Mouse (Mus musculus): ENCODE measurements at regions not wholly inside any gene's neighbourhood (a gene's known extent, or its start where the extent isn't known, plus 50 kb on each side); places are given as distances from the start of the nearest gene placed in this dataset.

DNA sequence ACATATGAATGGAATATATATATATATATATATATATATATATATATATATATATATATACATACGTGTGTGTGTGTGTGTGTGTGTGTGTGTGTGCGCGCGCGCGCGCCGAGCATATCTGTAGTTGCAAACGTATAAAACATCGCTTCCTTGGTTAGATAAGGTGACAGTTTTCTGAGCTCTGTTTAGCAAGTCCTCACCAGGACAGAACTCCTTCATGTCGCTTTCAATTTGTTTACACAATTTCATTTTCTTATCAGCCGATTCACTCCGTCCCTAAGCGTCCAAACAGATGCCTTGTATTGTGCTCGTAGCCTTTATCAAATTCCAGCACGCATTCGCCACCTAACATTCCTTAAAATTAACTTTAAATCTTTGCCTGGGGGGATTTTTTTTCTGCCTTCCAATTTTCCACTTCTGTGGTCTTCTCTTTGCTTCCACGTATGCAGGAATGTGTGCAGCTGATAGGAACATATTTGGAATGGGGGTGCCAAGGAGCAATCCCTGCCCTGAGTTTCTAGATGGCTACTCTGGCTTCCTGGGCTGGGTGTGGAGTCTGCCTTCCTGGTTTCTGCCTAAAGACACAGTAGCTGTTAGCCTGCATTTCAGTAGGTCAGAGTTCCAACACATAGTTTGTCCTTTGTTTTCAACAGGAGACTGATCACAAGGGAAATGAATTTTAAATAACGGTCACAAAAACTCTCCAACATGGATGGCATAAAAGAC lies 575.7 kb downstream of the Robo2 start:
- no peaks in the 10 kb centered on the region for H3K36me3 ChIP-seq (ENCODE audit: control insufficient read depth, insufficient read depth, low read length)
- 76% methylated on average over 19 of the region's 19 CpGs for WGBS

DNA sequence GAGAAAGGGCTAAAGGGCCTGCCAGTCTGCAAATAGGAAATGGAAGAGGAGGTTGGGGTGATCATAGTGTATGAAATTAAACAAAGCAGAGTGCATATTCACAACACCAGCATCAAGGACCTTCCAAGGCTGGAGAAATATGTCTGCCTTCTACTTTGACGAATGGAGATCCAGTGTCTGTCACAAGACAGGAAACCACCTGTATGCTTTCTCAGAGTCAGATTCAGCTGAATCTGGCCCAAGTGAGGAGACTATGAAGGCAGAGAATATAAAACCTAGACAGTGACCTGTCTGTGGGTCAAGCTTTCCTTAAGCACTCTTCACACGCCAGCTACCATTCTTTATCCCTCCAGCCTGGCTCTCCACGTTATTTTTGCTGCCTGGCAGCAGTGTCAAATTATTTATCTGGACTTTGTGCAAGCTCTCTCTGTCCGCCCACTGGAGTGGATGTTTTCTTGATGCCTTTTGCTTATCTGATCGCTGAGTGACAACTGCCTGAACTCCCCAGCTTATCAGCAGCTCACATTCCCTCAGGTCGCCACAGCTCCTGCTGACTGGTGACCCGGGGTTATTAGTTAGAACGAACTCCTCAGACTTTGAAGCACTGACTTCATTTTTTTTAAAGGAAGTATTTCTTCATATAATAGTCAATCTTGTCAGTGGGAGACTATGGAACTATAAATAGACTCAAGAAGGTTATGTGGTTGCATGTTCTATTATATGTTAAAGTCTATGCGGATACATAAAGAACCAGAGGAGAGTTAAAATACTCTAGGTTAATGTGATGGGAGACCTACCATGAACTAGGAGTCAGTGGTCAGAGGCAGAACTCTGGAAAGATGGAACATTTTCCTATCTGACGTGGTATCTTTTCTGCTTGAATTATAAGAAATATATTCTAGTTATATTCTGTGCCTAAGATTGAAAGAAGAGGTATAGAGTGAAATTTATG lies 590.0 kb downstream of the Robo2 start:
- Histone ChIP-seq H3K27me3 (replicated peaks; ENCODE audit: control insufficient read depth, insufficient read depth, low read length) (no peaks in the 10 kb centered on the region), H3K36me3 (ENCODE audit: control insufficient read depth, insufficient read depth, low read length) (no peaks in the 10 kb centered on the region), H3K4me3 (ENCODE audit: insufficient read depth, low read depth, low read length) (no peak overlapping the region), H3K27ac (ENCODE audit: insufficient read depth, low read depth, low read length) (no peak overlapping the region), H3K4me1 (ENCODE audit: control insufficient read depth, insufficient read depth, low read length) (no peaks in the 10 kb centered on the region)
- DNase-seq: no peak
- no peak for TF ChIP-seq CTCF (conservative IDR thresholded peaks at IDR 0.05; ENCODE audit: insufficient read depth, insufficient read length, low read depth, low read length)
- TF ChIP-seq POLR2A (IDR thresholded peaks at IDR 0.05; ENCODE audit: low read depth, low read length): no peak
- WGBS: 51% methylated on average over 10 of the region's 10 CpGs

More for the DNA sequence above, 575.7 kb downstream of the Robo2 start:
- DNase-seq: no peak
- no peak overlapping the region for H3K27ac ChIP-seq (ENCODE audit: insufficient read depth, low read depth, low read length)
- no peaks in the 10 kb centered on the region for H3K4me1 ChIP-seq (ENCODE audit: control insufficient read depth, insufficient read depth, low read length)
- H3K4me3 ChIP-seq (ENCODE audit: insufficient read depth, low read depth, low read length): no peak overlapping the region
- no peaks in the 10 kb centered on the region for H3K27me3 ChIP-seq (replicated peaks; ENCODE audit: control insufficient read depth, insufficient read depth, low read length)
- TF ChIP-seq POLR2A (IDR thresholded peaks at IDR 0.05; ENCODE audit: low read depth, low read length): no peak
- TF ChIP-seq CTCF (conservative IDR thresholded peaks at IDR 0.05; ENCODE audit: insufficient read depth, insufficient read length, low read depth, low read length): no peak

DNA sequence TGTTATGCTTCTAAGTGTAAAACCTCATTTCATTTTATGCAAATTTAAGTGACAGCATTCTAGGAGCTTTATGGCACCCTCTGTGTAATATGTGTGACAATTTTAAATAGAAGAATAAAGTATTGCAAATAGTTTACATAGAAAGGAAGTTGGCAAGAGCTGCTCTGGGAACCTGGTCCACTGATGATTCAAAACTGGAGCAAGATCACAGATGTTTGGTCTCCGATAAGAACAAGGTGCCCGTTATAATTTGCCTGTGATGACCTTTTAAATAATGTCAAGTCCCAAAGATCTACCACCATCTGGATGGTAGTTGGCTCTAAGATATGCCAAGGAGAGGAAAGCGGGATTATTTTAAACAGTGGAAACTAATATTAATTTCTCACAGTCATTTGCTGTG lies 607.1 kb downstream of the Robo2 start:
- 84% methylated on average over 3 of the region's 3 CpGs for WGBS
- no peak for TF ChIP-seq POLR2A (IDR thresholded peaks at IDR 0.05; ENCODE audit: low read depth, low read length)
- TF ChIP-seq CTCF (conservative IDR thresholded peaks at IDR 0.05; ENCODE audit: insufficient read depth, insufficient read length, low read depth, low read length): no peak

DNA sequence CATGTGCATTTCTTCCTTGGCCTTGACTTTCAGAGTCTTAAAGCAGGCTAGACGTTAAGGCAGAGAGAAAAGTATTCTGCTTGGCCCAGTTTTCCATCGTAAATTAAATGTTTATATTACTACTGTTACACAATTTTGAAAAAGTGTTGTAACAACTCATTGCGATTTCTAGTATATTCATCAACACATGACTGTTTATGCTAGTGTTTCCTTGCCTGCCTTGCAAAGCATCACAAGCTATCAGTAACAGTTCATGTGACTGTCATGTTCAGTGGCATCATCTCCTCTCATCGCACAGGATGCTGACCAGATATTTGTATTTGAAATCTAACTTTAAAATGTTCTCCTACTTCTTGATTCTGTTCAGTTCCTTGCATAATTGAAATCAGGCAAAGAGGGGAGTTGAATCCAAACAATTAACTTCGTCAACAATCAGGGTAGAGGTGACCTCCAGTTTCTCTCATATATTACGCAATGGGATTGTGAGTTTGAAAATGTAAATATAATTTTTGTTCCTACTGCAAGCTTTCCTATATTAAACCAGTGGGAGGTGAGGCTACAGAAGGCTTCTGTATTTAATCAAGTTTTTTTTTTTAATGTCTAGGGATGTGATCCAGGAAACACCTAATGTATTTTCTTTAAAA lies 615.0 kb downstream of the Robo2 start:
- Histone ChIP-seq H3K27ac (ENCODE audit: insufficient read depth, low read depth, low read length) (no peak overlapping the region), H3K27me3 (replicated peaks; ENCODE audit: control insufficient read depth, insufficient read depth, low read length) (no peaks in the 10 kb centered on the region), H3K36me3 (ENCODE audit: control insufficient read depth, insufficient read depth, low read length) (no peaks in the 10 kb centered on the region), H3K4me3 (ENCODE audit: insufficient read depth, low read depth, low read length) (no peak overlapping the region), H3K4me1 (ENCODE audit: control insufficient read depth, insufficient read depth, low read length) (no peaks in the 10 kb centered on the region)
- 80% methylated on average over 6 of the region's 6 CpGs for WGBS
- no peak for DNase-seq
- no peak for TF ChIP-seq POLR2A (IDR thresholded peaks at IDR 0.05; ENCODE audit: low read depth, low read length)
- TF ChIP-seq CTCF (conservative IDR thresholded peaks at IDR 0.05; ENCODE audit: insufficient read depth, insufficient read length, low read depth, low read length): no peak

More for the DNA sequence above, 607.1 kb downstream of the Robo2 start:
- Histone ChIP-seq H3K4me3 (ENCODE audit: insufficient read depth, low read depth, low read length) (no peak overlapping the region), H3K27me3 (replicated peaks; ENCODE audit: control insufficient read depth, insufficient read depth, low read length) (no peaks in the 10 kb centered on the region), H3K4me1 (ENCODE audit: control insufficient read depth, insufficient read depth, low read length) (no peaks in the 10 kb centered on the region), H3K36me3 (ENCODE audit: control insufficient read depth, insufficient read depth, low read length) (no peaks in the 10 kb centered on the region), H3K27ac (ENCODE audit: insufficient read depth, low read depth, low read length) (no peak overlapping the region)
- no peak for DNase-seq

DNA sequence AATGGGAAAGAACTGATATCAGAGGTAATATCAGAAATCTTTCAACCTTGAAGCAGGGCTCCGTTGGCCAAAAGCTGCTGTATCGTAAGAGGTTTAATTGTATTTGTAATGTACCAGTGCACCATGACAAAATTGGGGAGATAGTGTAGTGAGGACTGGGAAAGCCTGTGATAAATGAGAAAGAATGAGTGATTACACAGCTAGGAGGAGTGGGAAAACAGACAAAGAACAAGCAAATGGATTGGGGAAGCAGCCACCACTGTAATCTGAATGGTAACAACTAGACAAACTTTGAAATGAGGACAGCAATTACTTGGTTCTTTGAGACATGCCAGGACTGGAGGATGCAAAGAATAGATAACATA lies 626.6 kb downstream of the Robo2 start:
- H3K27ac ChIP-seq (ENCODE audit: insufficient read depth, low read depth, low read length): no peak overlapping the region
- no peaks in the 10 kb centered on the region for H3K27me3 ChIP-seq (replicated peaks; ENCODE audit: control insufficient read depth, insufficient read depth, low read length)
- TF ChIP-seq POLR2A (IDR thresholded peaks at IDR 0.05; ENCODE audit: low read depth, low read length) (no peak), CTCF (conservative IDR thresholded peaks at IDR 0.05; ENCODE audit: insufficient read depth, insufficient read length, low read depth, low read length) (no peak)
- H3K36me3 ChIP-seq (ENCODE audit: control insufficient read depth, insufficient read depth, low read length): no peaks in the 10 kb centered on the region
- DNase-seq: no peak
- H3K4me3 ChIP-seq (ENCODE audit: insufficient read depth, low read depth, low read length): no peak overlapping the region
- 70% methylated on average over 2 of the region's 2 CpGs for WGBS
- no peaks in the 10 kb centered on the region for H3K4me1 ChIP-seq (ENCODE audit: control insufficient read depth, insufficient read depth, low read length)

DNA sequence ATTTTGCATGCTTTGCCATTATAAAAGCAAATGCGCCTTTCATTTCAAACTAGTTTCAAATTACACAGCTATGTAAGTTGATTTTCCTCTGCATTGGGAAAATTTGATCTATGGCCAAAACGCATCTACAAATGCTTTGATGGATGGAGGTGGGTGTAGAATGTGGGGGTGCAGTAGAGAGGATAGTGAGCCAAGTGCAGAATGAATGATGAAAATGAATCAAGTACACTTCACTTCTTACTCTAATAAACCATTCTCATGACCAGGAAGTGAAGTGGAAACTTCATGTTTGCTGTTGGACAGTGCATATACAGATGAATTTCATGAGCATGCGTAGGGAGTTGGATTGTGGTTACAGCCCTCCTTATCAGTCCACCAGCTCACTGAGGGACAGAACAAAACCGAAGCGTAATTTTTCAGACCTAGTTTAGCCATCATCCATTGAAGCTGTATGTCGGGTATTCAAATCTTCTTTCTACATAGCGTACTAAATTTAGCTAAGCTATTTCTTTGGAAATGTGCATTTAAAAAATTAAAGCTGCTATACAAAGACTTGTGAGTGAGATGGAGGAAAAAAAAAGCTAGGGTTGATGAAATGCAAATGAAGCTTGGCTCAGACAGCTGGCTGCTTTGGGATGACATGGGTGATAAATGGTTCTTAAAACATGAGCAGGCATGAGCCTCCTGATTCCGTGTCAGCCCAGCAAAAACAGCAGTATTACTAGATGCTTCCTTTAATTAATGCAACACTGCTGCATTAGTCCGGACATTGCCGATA lies 627.1 kb downstream of the Robo2 start:
- Histone ChIP-seq H3K27ac (ENCODE audit: insufficient read depth, low read depth, low read length) (no peak overlapping the region), H3K36me3 (ENCODE audit: control insufficient read depth, insufficient read depth, low read length) (no peaks in the 10 kb centered on the region), H3K4me3 (ENCODE audit: insufficient read depth, low read depth, low read length) (no peak overlapping the region), H3K4me1 (ENCODE audit: control insufficient read depth, insufficient read depth, low read length) (no peaks in the 10 kb centered on the region), H3K27me3 (replicated peaks; ENCODE audit: control insufficient read depth, insufficient read depth, low read length) (no peaks in the 10 kb centered on the region)
- no peak for TF ChIP-seq CTCF (conservative IDR thresholded peaks at IDR 0.05; ENCODE audit: insufficient read depth, insufficient read length, low read depth, low read length)
- TF ChIP-seq POLR2A (IDR thresholded peaks at IDR 0.05; ENCODE audit: low read depth, low read length): no peak
- WGBS: 74% methylated on average over 10 of the region's 10 CpGs
- DNase-seq: no peak
